Mouse (Mus musculus) brain, adult 2 months (tissue): ENCODE measurements around the gene Slc17a7.
A peak's percentile ranks its signal among the peaks of the same experiment; 100 is the strongest.
"Not testable (repeated sequence)": the region's sequence is repeated elsewhere in the genome, so short reads cannot be mapped to it uniquely, and the experiment has no call there.

Source experiments
- DNase-seq: peaks from one replicate; pipeline ENCODE4 v3.0.0; 2011; ENCODE audit warnings: low read depth, low spot score

The Slc17a7 gene

DNA sequence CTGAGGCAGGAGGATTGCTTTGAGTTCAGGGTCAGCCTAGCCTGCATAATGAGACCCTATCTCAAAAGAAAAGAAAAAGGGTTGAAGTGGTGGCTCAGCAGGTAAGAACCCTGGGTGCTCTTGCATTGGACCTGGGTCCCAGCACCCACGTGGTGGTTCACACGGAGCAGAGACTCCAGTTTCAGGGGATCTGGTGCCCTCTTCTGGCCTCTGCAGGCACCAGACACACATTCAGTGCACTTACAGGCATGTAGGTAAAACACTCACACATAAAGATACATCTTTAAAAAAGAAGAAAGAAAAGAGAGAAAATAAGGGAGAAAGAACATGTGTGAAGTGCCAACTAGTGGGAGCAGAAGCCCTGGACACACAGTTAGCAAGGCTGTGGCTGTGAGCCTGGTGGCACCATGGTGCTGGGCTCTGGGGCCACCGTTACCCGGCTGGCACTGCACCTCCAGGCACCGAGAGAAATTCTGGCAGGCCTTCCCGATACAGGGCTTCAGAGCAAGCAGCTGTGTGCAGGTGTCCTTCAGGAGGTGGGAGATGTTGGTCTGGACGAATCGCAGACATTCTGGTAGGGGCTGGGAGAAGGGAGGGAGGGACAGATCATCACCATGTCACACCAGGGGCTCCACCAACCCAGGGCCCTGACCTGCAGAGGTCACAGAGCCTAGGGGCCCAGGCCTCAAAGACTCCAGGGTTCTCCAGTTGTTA lies 30.1 kb upstream of the Slc17a7 start:
- DNase-seq = no peak

DNA sequence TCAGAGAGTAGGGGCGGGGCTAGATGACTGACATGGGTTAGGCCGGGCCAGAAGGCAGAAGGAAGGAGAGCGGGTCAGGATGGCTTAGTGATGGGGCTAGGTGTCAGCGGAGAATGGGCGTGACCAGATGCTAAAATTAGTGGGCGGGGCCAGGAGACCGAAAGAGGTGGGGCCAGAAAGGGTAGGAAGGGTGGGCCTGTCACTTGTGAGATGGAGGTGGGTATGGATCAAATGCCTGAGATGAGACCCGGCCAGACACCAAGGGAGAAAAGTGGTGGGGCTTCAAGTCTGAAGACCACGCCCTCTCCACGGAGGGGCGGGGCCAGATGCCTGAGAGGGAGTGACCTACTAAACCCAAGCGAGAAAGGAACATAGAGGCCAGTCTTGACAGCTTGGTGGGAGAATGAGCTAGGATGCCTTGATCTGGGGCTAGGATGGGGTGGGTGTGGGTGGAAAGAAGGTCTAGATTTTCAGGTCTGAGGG lies 29.2 kb upstream of the Slc17a7 start:
- no peak for DNase-seq

DNA sequence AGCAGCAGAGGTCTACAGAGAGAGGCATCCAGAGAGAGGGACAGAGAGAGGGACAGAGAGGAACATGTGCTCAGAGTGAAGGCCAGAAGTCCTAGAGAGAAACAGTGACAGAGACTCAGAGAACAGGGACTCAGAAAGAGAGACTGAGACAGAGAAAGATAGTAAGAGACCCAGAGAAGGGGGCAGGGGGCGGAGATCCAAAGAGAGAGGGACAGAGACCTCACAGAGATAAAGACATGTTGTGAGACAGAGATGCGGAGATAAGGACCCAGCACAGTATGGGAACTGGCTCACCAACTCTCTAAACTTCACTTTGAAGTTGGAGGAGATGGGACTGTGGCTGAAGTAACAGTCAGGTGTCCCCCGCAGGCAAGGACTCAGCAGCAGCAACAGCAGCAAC lies 28.4 kb upstream of the Slc17a7 start:
- DNase-seq = no peak

DNA sequence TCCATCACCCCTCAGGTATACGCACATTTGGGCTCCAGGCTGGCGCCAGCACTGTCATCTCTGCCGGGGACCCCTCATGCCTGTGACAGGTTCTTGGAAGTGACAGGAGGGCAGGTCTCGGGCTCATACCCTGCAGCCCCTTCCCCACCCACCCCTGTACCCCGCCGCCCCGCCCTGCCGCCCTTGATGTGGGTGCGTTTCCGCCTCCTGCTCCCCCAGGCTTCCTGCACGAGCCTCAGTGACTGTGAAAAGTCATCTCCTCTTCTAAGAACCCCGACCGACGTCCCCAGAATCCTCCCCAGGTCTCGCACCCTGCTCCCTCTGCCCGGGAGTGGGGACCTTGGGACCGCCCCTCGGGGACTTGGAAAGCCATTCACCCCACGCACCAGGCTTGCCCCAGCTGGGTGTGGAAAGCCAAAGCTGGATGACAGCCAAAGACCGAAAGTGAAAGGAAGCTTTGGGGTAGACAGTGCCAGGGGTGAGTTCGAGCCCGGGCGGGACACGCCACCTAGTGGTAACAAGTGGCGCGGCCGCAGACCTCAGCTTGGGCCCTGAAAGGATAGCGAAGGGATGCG lies 27.7 kb upstream of the Slc17a7 start, which contains the start of the genes Gm45713 and Flt3l:
Gm45713 (minus strand) TSS at position 239 of the 575 bp plus-strand sequence.
Flt3l (minus strand) TSS at position 440 of the 575 bp plus-strand sequence.
- DNase-seq = peak; percentile 93

DNA sequence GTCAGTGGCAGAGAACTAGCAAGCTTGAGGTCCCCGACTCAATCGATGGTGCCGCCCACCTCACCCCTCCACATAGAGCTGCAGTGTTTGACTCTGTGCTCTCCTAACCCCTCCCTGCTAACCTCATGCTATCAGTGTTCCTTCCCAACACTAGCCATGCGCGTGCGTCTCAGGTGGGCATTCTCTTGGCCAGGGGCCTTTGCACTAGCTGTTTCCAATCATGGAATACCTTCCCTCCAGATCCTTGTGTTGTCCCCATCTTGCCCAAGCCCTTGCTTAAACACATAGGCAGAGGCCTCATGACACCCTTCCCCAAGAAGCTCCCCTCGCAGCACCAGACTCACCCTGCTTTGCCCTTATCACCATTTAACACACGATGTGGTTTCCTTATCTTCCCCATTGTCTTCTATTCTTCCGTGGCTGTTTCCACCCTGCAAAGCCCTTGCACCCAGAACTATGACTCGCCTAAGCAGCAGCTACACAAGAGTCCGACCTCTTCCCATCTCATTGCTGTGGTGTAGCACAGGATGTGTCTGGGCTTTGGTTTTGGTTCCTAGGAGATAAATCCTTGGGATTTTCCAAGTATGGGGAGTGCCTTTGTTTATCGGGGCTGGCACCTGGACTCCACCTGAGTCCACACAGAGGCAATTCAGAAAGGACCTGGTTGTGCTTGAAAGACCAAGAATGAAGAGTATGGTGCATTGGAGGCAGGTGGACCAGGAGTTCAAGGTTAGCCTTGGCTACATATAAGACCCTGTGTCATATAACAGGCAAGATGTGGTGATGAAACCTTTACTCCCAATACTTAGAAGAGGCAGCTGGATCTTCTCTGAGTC lies 26.4 kb upstream of the Slc17a7 start:
- no peak for DNase-seq

DNA sequence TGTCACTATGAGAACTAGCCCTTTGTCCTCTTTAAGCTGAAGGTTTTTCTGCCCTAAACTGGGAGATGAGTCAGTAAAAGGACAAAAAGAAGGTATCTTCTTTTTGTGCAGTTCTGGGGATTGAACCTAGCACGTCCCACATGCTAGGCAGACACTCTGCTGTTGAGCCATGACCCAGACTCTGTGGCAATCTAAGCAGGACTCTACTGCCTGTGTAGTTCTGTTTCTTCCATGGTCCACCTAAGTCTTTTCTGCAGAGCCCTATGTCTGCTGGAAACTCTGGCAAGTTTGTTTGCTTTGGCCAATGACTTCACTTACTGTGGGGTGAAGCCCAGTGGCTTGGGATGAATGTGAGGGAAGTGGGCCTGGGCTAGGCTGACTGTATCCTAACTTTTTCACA lies 25.3 kb upstream of the Slc17a7 start:
- DNase-seq = no peak

DNA sequence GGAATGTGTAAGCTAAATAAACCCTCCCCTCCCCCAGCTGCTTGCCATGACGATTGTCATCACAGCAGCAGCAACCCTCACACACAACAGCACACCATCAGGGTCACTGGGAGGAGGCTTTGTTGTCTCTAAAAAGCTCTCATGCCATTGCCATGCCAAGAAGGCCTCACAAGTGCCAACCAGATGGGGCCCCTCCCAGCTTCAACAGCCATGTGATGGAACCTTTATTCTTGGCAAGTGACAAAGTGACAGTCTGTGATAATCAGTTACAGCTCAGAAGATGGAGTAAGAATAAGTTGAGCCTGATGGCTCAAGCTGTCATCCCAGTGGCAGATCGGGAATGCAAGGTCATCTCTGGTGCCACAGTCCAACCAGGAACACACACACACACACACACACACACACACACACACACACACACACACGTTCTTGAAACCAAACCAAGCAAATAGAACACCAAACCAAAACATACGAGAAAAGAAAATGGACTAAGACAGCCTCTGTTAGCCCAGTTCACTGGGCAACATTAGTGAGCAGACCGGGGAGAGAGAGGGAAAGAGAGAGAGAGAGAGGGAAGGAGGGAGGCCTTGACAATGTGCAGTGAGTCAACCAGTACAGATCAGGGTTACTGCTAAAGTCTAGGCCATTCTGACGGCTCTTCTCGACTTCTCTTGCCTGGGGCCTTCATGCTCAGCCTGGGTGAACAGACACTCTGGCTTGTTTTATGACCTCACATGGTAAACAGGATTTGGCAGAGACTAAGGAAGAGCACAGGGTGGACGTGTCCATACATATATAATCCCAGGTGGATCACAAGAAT lies 23.6 kb upstream of the Slc17a7 start:
- DNase-seq = no peak

DNA sequence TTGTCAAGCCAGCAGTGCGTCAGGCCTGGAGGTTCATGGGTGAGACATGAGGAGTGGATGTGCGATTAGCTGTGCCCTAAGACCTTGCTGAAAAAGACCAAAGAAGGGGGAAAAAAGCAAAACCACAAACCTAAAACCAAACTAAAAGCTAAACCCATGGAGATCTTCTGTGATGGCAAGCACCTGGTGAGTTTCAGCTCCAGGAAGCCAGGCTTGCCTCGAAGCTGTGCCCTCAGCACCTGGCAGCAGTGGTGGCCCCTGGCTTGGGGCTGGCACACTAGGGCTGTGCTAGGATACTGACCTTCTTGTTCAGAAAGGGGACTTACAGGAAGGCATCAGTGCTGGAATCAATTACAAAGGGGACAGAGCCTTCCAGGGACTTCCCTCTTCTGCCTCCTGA lies 22.4 kb upstream of the Slc17a7 start:
- DNase-seq = no peak

DNA sequence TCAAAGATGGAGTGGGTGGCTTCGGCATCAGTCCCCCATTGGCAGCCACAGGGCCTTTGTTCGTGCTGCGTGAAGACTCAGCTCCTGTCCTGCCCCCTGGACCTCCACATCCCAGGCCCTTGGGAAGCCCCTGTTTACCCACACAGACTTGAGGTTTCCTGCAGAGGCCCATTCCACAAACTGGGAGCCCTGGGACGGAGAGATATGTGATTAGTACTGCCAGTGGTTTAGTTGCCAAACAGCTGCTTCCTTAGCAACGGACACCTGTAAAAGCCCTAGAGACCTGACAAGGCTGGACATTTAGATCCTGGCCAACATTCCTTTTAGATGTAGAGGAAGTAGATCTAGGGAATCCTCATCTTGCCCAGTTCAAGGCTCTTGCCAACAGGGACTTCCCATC lies 21.8 kb upstream of the Slc17a7 start:
- DNase-seq = no peak

DNA sequence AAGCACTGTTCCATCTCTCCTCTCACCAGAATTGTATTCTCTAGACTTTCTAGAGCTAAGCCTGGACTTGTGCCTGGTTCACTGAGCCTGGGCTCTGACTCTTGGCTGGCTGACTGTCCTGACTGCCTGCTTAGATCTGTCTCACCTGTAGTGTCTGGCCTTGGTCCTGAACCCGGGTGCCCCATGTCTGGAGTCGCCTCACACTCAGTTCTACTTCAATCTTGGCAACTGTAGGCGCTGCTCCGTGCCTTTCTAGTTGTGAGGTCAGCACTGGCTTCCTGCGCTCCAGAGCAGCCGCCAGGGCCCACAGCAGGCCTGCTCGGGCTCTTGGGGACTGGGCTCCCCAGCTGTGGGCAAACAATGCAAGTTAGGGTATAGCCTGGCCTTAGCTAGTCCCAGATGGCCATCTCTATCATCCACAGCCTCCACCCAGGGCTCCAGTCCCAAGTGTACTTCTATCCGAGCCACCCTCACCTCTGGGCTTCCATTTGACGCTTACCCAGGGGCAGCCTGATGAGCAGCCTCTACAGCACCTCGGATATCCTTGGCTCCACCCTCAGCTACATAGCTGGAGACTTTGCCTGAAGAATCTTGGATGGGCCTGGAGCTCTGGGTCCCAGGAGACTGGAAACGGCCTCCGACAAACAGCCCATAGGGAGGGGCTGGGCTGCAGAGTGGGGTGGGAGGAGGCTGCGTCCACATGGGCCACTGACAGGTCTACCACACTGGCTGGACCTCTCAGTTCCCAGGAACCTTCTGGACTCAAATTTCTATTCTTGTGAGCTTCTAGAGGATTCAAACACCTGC lies 19.2 kb upstream of the Slc17a7 start:
- DNase-seq = no peak

DNA sequence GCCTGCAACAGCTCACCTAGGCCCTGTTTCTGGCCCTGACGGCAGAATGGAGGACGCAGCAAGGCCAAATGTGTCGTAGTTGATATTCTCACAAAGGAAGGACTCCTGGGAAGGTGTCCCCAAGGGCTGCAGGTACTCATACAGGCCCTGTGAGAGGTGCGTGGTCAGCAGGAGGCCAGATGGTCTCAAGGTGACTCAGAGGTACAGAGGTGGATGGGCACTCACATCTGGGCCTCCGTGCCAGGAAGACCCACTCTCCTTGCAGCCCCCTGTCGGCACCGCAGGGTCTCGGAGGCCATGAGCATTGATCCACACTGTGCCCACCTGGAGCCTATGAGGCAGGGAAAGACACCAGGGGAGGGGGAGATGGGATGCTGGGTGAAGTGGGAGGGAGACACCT lies 18.3 kb upstream of the Slc17a7 start:
- DNase-seq = no peak

DNA sequence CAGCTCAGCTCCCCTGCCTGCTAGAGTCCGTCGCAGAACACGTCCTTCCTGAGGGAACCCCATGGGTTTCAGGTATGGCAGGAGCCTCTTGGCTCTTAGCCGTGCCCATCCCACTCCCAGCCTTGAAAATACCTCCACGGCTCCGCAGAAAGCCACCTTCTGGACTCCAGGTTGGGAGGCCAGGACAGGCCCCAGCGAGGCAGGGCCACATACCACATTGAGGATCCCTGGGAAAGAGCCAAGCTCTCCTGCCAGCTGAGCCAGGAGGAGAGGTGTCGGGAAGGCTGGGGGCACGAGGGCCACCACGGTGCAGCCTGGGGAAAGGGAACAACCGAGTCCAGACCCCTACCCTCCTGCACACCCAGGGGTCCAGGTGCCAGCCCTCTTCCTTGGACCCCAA lies 16.5 kb upstream of the Slc17a7 start:
- no peak for DNase-seq

DNA sequence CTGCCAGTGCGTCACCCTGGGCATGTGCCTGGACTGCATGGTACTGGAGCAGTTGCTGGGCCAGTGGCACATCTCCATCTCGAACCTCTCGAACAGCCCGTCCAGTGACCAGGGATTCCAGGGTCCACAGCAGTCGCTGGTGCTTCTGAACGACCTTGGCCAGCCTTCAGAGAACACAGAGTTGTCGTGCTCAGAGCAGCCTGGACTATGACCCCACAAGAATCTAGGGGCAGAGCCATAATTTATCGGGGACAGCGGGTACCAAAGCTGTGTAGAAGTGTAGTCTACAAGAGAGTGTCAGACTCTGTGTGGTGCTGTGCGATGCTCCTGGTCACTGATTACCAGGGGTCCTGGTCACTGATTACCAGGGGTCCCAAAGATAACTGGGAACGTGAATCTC lies 15.8 kb upstream of the Slc17a7 start:
- DNase-seq = no peak

DNA sequence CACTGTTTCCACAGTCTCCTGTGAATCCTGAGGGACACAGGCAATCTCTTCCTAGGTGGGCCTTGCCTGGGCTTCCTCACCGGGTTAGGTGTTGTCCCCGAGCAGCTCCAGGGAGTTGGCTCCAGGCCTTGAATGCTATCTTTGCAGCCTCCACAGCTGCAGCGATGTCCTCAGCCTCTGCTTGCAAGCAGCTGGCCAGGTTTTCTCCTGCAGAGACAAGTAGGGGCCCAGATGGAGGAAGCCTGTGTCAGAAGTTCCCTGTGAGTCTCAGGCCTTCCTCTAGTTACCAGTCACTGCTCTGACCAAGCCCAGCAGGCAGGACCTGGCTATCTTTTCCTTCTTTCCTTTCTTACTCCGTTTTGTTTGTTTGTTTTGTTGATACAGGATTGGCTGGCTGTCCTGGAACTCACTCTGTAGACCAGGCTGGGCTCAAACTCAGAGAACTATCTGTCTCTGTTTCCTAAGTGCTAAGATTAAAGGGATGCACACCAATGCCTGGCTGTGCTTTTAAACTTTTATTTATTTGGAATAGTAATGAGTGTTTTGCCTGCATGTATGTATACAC lies 15.1 kb upstream of the Slc17a7 start:
- DNase-seq = no peak

DNA sequence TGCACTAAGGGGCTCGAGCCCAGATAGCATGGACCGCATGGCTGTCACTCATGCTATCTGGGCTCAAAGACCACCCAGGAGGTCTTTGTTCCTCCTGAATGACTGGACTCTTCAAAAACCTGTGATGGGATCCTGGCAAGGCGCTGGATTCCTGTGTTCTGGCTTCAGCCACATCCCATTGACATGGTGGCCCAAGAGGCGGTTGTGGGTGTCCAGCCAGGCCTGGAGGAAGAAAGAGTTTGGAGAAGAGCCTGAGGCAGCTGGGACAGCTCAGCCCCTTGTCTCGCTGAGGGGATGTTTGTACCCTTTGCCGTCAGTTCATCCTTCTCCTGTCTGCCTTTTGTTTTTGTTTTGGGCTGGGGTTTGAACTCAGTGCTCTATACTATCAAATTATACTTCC lies 14.2 kb upstream of the Slc17a7 start:
- no peak for DNase-seq

DNA sequence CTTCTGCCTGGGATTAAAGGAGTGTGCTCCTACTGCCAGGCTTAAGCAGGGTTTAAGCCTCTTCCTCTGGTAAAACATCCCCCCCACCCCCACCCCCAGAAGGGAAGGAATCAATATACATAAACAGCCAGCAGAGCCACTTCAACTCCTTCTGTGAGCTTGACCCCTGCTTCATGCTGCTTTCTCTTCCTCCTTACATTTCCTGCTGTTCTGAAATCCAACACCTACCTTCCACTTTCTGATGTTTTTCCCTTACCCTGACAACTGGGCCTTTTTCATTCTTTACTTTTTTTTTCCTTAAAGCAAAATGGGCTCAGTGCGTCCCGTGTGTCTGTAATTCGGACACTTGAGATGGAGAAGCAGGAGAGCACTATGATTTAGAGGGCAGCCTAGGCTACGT lies 13.4 kb upstream of the Slc17a7 start:
- DNase-seq = no peak

DNA sequence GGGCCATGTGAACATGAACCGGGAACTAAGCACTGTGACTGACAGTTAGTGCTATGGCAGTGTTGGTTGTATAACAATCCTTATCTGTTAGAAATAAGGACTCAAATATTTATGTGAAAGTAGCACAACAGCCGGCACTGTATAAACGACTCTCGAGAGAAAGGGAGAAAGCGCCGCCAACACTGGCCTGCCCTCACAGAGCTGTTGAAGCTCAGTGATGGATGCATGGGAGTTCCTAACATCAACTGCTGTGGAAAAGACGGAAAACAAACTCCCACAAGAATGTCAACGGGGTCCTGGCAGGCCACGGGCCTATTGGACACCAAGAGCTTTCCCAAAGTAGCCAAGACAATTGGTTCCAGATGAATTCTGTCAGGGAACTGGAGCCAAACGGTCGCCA lies 12.4 kb upstream of the Slc17a7 start:
- DNase-seq = no peak

DNA sequence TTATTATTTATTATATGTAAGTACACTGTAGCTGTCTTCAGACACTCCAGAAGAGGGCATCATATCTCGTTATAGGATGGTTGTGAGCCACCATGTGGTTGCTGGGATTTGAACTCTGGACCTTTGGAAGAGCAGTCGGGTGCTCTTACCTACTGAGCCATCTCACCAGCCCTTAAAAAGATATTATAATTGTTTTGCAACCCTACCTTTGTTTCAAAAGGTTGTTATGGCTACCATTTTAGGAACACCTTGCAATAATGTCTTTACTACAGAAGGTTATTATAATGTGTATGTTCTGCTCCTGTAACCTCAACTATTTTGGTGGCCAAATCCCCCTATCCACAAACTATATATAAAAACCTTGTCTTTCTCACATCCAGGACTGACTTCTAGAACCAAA lies 10.7 kb upstream of the Slc17a7 start:
- not testable (repeated sequence) for DNase-seq

DNA sequence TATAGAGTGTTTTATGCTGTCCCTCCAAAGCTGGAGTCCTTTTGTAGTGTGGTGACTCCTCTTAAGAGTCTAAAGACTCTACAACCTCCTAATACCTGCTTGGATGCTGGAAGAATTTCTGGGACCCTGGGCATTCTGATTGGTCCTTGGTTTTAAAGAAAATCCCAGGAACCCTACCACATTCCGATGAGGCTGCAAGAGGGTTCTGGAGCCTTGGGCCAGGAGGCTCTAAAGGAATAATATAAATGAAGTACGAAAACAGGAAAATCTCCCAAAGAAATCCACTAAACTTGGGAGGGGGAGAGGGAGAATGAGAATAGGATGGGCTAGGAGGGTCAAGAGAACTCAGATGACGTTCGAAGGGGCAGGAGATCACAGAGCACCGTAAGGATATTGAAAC lies 10.2 kb upstream of the Slc17a7 start:
- DNase-seq = no peak
